In genomic region chr8:84810896-84811295, GRCm38 (mm10) we compare ENCODE assay signal across 8 mouse cellular contexts. TPM values are rescaled to one million over a fixed set of nuclear protein-coding genes. Genes with fewer than 3 reads are reported as not detected.
DNase-seq lines count a peak whose midpoint lies in the region; ATAC-seq lines count a peak whose summit lies in the region.

No protein-coding gene starts in this region.

- H3K9me3 ChIP-seq in megakaryocyte, embryonic 14.5 days = peaks cover 5% of the 10 kb centered on the region

- no peaks in the 10 kb centered on the region for H3K36me3 ChIP-seq in megakaryocyte, embryonic 14.5 days (replicated peaks; ENCODE audit: low read length)

- ATAC-seq in inflammation-experienced regulatory T-cells, adult 6 months = peak; percentile 54

- H3K4me3 ChIP-seq in megakaryocyte, embryonic 14.5 days (replicated peaks) = peak overlapping the region; percentile 89

- H3K27me3 ChIP-seq in megakaryocyte, embryonic 14.5 days (replicated peaks) = peaks cover 35% of the 10 kb centered on the region

- peaks cover 53% of the 10 kb centered on the region for H3K4me1 ChIP-seq in megakaryocyte, embryonic 14.5 days

- DNase-seq in adrenal gland, adult 18-20 months (ENCODE audit: low spot score in 2 of 2) = peak; percentile 96 to 98
- peak; percentile 90 for DNase-seq in embryo, embryonic 10.5 days (ENCODE audit: low spot score)
- peak; percentile 92 for DNase-seq in gastrocnemius, postnatal 14 days
- peak; percentile 83 to 98 for DNase-seq in left cerebral cortex, adult 9 months (ENCODE audit: low spot score in 2 of 2)
- peak; percentile 97 to 98 for DNase-seq in right cerebral cortex, adult 2 months (ENCODE audit: low spot score in 2 of 2)
- DNase-seq in urinary bladder, postnatal 10 days (ENCODE audit: low spot score) = peak; percentile 85

- intact Hi-C loops in gastrocnemius, postnatal 14 days (cut with DNase I; ENCODE audit: low total_unique reads) = loop anchor here (5.0 kb wide), 1 partner anchor 74 kb away; no protein-coding TSS in a partner anchor

RNA-seq across cellular contexts. Expression of gene Nfix, which starts 10.8 kb away (rescaled TPM):
- total RNA-seq in adrenal gland, adult 18-20 months (2021) = 100 to 1,000 TPM in 1 of 2 experiments, 10 to 100 TPM in 1; 92.2 to 127 TPM
- total RNA-seq in gastrocnemius, postnatal 14 days (2021) = 100 to 1,000 TPM; 531 to 566 TPM
- 1 to 10 TPM in 2 of 3 experiments, under 1 TPM in 1; 0.92 to 6.3 (median 3.1) TPM for polyA plus RNA-seq in inflammation-experienced regulatory T-cells, adult 6 months (2017; shearing (Covaris generic))
- polyA plus RNA-seq in megakaryocyte, embryonic 14.5 days (2012; ENCODE audit: insufficient read depth, low replicate concordance) = 18.4 and 27.4 TPM in 2 replicates

RNA-seq across cellular contexts. Expression of gene Dand5, which starts 11.7 kb away (rescaled TPM):
- total RNA-seq in adrenal gland, adult 18-20 months (2021) = 10 to 100 TPM; 10.6 to 10.8 TPM
- 1 to 10 TPM; 6.0 to 7.2 TPM for total RNA-seq in gastrocnemius, postnatal 14 days (2021)
- 1 to 10 TPM; 4.7 to 5.6 (median 5.4) TPM for polyA plus RNA-seq in inflammation-experienced regulatory T-cells, adult 6 months (2017; shearing (Covaris generic))
- 3.1 TPM in 1 of 2 replicates, not detected in the other for polyA plus RNA-seq in megakaryocyte, embryonic 14.5 days (2012; ENCODE audit: insufficient read depth, low replicate concordance)

RNA-seq across cellular contexts. Expression of gene Gadd45gip1, which starts 20.4 kb away (rescaled TPM):
- total RNA-seq in adrenal gland, adult 18-20 months (2021) = 10 to 100 TPM; 62.0 to 71.1 TPM
- total RNA-seq in gastrocnemius, postnatal 14 days (2021) = 10 to 100 TPM; 28.4 to 28.8 TPM
- 10 to 100 TPM; 14.6 to 16.7 (median 16.1) TPM for polyA plus RNA-seq in inflammation-experienced regulatory T-cells, adult 6 months (2017; shearing (Covaris generic))
- polyA plus RNA-seq in megakaryocyte, embryonic 14.5 days (2012; ENCODE audit: insufficient read depth, low replicate concordance) = 37.4 and 49.3 TPM in 2 replicates

RNA-seq across cellular contexts. Expression of gene Rad23a, which starts 29.6 kb away (rescaled TPM):
- total RNA-seq in adrenal gland, adult 18-20 months (2021) = 100 to 1,000 TPM; 109 to 113 TPM
- 100 to 1,000 TPM; 122 to 124 TPM for total RNA-seq in gastrocnemius, postnatal 14 days (2021)
- polyA plus RNA-seq in inflammation-experienced regulatory T-cells, adult 6 months (2017; shearing (Covaris generic)) = 100 to 1,000 TPM; 128 to 152 (median 145) TPM
- 338 and 623 TPM in 2 replicates for polyA plus RNA-seq in megakaryocyte, embryonic 14.5 days (2012; ENCODE audit: insufficient read depth, low replicate concordance)

RNA-seq across cellular contexts. Expression of gene Calr, which starts 35.8 kb away (rescaled TPM):
- 100 to 1,000 TPM; 606 to 686 TPM for total RNA-seq in adrenal gland, adult 18-20 months (2021)
- 100 to 1,000 TPM; 197 to 229 TPM for total RNA-seq in gastrocnemius, postnatal 14 days (2021)
- polyA plus RNA-seq in inflammation-experienced regulatory T-cells, adult 6 months (2017; shearing (Covaris generic)) = 100 to 1,000 TPM; 278 to 341 (median 290) TPM
- 235 and 510 TPM in 2 replicates for polyA plus RNA-seq in megakaryocyte, embryonic 14.5 days (2012; ENCODE audit: insufficient read depth, low replicate concordance)

Comparison
In these comparisons a context has a peak if more than half of its experiments do, and no peak if none do; other contexts are left out.
1. Peak in every context shown above with its lines: DNase-seq, ATAC-seq and H3K4me3 ChIP-seq.
2. RNA of gene Nfix, which starts 10.8 kb away (total RNA-seq): 531 to 566 TPM in gastrocnemius, postnatal 14 days; 92.2 to 127 TPM in adrenal gland, adult 18-20 months; every median in the first group is over 4 times any median in the second.